Mouse (Mus musculus): ENCODE data around the gene Shisa2.

- TF ChIP-seq CTCF (IDR thresholded peaks at IDR 0.05; ENCODE audit: control insufficient read depth, insufficient read depth, insufficient read length): no peak
- TF ChIP-seq MYOG (IDR thresholded peaks at IDR 0.05; ENCODE audit: control insufficient read depth, extremely low read depth, insufficient read length): no peak
Measured at GRCm38 (mm10) chr14:59616802-59617201, 8.3 kb upstream of the Shisa2 start.

All from C2C12 (cell line).